Mouse (Mus musculus) 416B (cell line): ENCODE measurements around the gene Mfap1a.
"Not testable (repeated sequence)": the region's sequence is repeated elsewhere in the genome, so short reads cannot be mapped to it uniquely, and the experiment has no call there.

ENCODE experiments used
- DNase-seq: peaks from one replicate; pipeline ENCODE4 v3.0.0; 2011; ENCODE audit warnings: low read depth

The Mfap1a gene

DNA sequence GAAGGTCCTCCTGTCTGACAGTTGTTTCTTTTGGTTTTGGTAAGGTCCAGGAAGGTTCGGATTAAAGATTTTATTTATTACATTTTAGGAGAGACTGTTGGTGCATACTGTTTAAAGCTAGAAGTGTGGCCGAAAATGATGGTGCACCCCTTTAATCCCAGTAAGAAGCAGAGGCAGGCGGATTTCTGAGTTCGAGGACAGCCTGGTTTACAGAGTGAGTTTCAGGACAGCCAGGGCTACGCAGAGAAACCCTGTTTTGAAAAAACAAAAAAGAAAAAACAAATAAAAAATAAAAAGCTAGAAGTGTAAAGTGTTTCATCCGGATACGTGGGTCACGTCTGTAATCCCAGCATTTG, 32.3 kb downstream of the Mfap1a start:
- no peak for DNase-seq

DNA sequence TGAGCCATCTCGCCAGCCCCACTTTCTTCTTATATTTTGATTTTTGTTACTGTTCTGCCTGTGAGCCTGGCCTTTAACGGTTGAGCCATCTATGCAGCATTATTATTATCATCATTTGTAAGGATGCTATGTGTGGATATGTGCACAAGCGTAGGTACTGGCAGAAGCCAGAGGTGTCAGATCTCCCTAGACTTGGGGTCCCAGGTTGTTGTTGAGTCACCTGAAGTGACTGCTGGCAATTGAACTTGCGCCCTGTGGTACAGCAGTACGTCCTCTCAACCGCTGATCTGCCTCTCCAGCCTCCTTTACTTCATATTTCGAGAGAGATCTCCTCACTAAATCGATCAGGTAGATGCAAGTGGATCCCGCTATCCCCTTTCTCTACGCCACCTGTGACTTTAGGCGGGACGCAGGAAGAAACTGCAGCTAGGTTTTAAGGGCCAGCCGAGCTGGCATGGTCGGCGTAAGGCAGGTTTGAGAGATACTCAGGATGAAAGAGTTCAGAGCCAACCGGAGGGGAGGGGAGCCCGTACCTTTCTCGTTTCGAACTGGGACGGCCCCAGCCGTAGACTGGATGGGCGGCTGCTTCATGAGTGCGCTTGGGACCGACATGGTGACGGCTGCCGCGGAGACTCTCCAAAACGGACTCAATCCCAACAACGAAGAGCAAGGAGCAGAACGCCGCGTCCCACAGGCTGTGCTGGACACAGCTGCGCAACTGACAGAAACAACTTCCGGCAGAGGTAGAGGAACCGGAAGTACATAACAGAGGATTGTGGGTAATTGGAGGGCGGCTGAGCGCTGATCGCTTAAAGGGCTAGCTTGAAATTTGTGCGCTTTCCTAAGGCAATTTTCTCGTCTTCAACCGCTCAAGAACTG, 32.9 kb downstream of the Mfap1a start, which contains the start of gene Mfap1b:
Mfap1b (minus strand) TSS at position 767 of the 879 bp plus-strand sequence.
- DNase-seq = peak; percentile 93

DNA sequence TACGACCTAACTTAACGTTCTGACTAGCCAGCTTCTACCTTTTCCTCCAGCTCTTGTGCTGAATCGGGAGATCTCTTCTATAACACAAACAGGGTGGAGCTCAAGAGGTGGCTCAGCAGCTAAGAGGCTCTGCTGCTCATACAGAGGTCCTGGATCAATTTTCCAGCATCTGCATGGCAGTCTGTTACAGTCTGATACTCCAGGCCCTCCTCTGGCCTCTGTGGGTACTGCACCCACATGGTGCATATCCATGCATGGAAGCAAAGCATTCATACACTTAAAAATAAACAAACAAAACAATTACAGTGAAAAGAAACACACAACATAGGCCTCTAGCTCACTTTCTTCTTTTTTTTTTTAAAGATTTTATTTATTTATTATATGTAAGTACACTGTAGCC, 33.7 kb downstream of the Mfap1a start:
- not testable (repeated sequence) for DNase-seq

DNA sequence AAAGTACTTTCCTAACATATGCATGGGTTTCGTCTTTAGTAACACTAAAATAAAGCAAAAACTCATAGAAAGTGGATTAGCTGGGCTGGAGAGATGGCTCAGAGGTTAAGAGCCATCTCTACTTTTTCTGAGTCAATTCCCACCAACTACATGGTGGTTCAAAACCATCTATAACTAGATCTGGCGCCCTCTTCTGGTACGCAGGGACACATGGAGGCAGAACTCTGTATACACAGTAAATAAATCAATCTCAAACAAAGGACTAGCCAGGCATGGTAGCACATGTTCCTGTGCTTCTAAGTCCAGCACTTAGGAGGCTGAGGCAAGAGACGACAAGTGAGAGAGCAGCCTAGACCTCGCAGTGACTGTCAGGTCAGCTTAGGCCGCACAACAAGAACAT, 37.5 kb downstream of the Mfap1a start:
- not testable (repeated sequence) for DNase-seq

DNA sequence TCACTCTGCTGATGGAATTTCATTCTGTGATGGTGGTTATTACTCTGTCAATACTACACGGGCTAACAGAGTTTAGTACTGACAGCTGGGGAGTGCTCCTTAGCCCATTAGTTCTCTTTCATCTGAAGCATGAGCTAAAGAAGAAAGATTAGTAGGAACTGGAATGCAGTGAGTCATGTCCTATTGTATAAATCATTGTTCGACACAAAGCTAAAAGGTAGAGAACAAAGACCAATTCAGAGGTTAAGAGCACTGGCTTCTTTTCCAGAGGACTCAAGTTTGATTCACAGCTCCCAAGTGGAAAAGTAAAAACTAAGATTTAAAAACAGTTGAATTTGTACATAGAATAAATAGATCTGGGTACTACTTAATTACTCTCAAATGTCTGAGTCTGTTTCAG, 46.4 kb downstream of the Mfap1a start:
- no peak for DNase-seq

DNA sequence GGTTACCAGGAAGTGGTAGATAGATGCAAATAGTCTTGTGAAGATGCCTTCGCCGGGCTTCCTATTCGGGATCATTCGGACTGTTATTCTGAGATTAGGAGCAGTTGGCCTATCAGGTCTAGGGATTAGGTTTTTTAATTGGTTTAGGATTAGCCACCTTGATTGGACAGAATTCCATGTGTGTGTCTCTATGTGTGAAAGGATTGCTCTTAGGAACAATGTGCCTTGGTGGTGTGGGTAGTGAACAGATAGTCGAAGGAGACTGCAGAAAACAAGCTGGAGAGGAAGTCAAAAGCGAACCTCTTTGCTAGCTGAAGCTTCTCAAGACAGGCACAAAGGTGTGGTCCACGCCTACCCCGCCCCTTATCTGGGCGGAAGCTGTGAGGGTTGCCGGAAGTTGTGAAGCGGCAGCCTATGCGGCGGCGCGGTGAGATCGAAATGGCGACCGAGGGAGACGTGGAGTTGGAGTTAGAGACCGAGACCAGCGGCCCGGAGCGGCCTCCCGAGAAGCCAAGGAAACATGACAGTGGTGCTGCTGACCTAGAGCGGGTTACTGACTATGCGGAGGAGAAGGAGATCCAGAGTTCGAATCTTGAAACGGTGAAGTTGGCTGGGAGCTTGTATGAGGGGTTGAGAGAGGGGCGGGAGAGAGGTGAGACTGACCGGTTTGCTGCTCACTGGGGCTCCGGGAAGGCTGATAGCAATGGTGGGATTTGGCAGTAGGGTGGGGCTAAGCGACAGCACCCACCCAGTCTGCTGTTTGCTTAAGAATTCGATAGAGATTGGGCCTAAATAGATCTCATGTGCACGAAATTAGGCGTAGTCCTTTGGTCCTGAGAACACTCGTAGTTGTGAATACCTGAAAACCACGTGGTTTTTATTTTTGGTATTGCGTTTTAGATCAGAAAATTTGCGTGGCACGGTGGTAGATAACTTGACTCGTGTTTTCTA, 49.5 kb downstream of the Mfap1a start, which contains the start of gene Serinc4:
Serinc4 (minus strand) TSS at position 90 of the 951 bp plus-strand sequence.
- peak; percentile 90 for DNase-seq

DNA sequence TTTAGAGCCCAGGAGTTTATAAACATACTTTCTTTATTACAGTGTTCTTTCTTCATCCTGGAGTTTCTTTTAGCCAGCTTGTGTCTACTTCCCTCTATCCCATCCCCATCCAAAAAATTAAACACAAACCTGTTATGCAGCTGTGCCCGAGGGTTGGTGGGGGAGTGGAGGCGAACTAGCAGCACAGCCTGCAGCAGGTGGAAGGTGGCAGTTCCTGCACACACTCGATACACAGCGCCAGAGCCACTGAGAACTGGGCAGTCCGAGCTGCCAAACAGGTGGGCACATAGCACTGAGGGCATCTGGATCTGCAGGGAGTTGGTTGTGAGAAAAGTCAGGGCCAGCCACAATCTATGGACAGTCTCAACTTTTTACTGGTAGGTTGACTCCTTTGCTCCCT, 50.9 kb downstream of the Mfap1a start:
- no peak for DNase-seq

DNA sequence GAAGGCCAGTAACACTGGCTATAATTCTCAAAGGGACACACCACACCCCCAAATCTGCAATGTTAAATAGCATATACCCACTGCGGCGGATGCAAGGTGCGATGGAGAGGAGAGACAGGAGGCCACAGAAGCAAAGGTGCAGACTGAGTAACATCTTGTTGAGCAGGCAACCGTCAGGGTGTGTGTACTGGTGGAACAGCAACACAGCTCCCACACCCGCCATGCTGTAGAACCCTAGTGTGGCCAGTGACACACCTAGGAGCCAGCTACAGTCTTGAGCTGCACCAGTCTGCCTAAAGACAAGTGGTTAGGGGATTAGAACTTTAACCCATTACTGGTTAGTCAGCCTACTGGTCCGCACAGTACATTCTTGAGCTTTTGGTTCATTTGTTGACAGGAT, 52.5 kb downstream of the Mfap1a start:
- DNase-seq = no peak

DNA sequence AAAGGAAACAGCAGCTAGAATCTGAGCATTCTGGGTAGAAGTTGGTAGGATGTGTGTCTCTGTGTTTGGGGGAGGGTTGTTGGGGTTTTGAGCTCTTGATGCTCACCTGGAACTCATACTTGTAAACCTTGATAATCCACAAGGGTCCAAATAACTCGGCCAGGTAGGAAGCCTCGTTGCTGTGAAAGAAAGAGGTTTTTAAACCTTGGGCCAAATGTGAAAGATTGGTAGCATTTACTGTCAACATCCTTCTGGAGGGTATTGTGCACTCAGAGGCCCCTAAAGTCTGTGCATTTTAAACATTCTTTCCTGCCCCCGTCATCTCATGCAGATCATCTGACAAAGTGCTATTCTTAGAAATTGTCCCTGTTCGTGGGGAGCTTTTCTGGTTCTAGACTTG, 53.5 kb downstream of the Mfap1a start, which contains the start of gene Hypk:
Hypk (plus strand) TSS at position 301 of the 400 bp plus-strand sequence.
- no peak for DNase-seq

DNA sequence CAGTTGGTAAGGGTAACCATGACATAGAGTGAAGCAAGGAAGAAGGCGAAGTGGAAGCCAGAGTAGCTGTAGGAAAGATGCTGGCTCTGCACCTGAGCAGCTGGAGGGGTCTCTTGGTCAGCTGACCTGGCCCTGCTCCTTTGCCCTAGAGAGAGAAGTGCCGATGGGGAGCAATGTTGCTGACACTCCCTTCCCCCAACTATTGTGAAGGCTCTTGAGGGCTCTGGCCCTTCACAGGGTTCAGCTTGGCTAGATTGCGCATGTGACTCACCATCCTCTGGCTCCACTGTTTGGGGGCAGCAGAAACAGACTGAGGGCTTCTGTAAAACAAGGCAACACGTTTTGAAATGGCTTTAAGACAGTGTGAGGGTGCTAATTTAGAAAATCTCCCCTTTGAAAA, 54.1 kb downstream of the Mfap1a start:
- DNase-seq = no peak

DNA sequence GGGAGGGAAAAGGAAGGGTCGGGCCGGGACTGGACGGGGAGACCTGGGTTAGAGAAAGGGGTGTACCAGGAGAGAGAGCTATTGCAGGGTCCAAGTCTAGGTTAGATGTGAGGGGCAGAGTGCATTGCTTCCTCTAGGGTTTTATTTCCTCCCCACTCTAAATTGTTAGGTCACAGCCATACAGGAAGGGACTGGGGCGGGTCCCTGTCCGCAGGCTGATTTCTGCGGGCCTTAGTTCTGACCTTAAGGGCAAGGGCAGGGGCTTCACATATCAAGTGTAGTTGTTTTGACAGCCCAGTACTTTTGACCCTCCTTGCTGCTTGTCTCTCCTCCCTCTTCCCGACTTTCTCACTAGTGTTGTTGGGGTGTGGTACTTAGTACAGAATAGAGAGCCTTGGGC, 56.4 kb downstream of the Mfap1a start:
- peak; percentile 51 for DNase-seq

DNA sequence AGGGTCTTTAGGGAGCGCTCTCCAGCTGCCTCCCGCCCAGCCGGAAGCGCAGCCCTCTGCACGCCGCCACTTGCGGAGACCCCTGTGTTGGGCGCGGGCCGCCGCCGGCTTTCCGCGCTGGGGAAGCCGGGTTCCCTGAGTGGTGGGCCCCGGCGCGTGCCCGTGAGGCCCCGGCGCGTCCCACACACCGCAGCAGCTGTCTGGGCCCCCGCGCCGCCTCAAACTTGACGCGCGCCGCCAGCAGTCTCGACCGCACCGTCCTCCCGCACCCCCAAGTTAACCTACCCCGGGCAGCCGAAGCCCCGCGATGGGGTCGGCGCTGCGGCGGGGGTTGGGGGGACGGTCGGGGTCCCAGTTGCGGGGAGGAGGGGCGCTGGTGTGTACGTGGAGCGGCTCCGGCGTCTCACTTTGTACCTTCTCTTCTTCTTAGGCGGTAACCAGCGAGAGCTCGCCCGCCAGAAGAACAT, 56.9 kb downstream of the Mfap1a start:
- no peak for DNase-seq

DNA sequence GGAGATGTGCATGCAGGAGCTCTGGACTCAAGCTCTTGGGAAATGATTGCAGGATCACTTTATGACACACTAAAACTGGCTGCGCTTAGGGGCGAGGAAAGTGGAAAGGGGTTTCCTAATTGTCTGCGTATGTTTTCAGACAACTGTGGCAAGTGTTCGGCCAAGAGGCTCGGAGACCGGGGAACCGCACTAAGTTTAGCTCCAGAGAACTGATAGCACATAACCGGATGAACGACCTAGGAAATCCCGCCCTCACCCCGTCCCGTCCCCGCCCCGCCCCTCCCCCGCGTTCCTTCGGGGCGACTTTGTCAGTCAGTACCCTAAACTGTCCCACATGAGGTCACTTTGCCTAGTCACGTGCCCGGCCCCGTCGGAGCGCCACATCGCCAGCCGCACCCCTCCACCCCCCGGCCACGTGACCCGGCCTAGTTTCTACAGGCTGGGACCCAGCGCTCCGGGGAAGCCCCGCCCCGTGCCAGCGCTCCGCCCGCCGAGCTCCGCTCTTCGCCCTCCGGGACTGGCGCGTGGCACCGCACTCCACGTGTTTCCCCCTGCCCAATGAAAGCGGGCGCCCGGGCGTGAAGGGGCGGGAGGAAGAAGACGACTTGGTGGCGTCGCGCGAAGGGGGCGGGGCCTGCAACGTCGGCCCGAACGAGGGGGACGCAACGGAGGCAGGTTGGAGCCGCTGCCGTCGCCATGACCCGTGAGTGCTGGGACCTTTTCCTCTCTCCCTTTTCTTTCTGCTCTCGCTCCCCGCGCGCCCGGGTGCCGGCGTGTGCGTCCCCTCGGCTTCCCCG, 57.5 kb downstream of the Mfap1a start, which contains the start of gene Serf2:
Serf2 (plus strand) TSS at position 457 of the 797 bp plus-strand sequence.
- DNase-seq = peak; percentile 99

DNA sequence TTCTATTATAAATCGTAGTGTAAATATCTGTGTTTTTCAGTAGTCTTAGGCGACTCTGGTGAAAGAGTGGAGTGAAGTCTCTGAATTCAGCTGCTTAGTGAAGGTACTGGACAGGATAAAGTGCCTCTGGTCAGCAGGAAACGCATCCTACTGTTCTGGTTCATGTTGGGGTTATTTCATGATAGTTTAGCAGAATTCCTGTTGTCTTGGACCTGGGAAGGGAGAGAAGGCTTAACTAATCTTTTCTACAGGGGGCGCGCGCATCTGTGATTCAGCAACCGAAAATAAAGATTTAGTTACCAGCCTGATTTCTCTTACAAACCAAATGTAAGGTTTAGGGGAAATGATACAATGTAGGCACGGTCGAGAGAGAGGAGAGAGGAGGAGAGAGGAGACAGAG, 58.3 kb downstream of the Mfap1a start:
- peak; percentile 74 for DNase-seq

DNA sequence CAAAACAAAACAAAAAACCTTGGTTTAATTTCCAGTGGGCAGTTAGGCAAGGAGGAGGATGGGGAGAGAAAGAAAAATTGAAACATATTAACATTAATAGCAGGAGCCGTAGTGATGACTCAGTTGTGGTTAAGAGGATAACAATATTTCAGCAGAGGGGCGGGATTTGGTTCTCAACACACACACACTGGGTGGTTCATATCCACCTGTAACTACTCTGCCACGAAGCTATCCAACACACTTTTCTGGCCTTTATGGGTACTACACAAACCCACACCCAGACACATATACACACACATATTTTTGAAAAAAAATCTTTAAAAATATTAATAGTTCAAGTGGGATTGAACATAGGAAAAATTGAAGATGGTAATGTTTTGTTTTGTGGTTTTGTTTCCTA, 59.5 kb downstream of the Mfap1a start:
- DNase-seq = peak; percentile 84

DNA sequence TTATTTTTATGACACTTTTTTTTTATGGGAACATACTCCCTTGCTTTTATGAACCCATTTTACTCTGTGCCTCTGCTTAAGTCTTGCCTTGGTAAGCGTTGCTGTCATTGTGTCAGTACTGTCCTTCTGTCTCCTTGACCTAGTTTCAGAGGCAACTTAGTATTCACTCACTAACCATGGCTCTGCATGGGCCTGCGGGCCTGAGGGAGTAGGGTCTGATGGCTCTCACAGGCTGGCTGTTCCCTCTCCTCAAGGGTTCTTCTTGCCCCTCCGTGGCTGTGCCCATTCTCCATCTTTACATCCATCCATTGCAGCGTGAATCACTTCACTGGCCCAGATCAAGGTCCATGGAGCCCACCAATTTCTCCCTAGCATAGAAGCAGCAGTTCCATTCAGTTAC, 60.0 kb downstream of the Mfap1a start:
- DNase-seq = no peak

DNA sequence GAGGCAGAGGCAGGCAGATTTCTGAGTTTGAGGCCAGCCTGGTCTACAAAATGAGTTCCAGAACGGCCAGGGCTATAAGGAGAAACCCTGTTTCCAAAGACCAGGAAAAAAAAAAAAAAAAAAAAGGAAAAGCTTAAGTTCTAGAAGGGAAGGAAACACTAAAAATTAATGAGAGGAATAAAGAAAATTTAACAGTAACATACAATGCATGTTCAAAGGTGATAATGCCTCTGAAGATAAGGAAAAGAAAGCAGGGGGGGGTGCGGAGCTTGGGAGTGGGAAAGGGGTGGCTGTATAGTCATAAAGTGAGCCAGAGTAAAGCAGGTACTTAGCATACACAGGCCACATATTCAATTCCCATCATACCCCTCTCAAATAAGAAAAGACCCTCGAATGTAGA, 61.3 kb downstream of the Mfap1a start:
- no peak for DNase-seq

DNA sequence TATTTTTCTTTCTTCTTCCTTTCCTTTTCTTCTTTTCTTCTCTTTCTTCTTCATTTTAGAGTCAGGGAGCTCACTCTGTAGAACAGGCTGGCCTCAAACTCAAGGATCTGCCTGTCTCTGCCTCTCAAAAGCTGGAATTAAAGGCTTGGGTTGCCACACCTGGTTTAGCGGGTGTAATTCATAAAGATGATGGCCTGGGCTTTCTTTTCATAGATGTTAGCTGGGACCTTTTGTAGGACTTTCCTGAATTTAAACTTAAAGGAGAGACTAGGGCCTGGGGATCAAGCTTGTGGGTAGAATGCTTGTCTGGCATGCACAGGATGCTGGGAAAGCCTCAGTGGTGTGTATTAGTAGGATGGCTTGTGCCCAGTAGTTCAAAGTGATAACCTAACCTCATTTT, 62.3 kb downstream of the Mfap1a start, which contains the start of gene Ell3:
Ell3 (minus strand) TSS at position 101 of the 400 bp plus-strand sequence.
- DNase-seq = no peak

DNA sequence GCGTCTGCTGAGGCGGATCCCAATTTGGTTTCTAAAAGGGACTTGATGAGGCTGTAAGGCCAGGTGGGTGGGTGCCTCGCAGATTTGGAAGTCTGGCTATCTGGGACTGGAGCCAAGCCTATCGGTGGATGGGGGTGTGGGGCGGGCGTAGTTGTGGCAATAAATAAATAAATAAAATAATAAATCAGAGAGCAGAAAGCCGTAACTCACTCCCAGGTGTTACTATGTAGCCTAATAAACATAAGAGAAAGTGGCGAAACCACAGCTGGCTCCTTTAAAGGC, 63.5 kb downstream of the Mfap1a start:
- no peak for DNase-seq

DNA sequence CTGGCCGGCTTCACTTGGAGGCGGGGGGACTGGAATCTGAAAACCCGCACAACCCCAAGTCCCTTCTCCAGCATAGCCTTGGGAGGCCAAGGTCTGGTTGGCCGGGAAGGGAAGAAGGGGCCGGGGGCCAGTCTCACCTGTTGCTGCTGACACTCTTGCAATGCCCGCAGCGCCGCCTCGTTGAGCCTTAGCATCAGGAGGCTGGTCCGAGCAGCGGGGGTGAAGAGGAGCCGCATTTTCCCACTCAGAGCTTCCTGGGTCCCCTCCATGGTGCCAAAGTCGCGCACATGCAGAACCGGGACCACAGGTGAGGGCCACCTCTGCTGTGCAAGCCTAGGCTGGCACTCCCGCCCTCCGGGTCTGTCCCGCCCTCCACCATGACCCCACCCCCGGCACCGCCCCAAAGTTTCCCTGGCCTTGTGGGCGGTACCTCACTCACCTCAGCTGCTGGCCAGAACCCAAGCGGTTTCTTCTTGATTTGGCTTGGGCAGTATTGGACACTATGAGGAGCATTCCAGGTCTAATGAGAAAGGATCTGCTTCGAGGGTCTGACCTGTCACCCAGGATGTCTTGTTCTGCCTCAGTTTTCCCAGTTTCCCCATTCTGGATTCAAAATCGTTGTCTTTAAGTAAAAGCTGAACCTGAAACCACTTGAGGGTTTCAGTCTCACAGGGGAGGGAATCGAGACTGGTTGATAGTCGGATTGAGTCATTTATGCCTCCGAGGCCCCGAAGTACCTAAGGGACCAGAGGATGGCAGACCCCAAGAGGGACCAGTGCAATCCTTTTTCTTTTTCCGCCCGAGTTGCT, 64.0 kb downstream of the Mfap1a start:
- DNase-seq = peak; percentile 68
